Mouse (Mus musculus) cortical plate, adult 2 months (tissue): ENCODE data around the gene Gpr158.

ENCODE experiments used
- CTCF ChIP-seq: fragments of 200-500 bp; IDR thresholded peaks from 2 replicates; pipeline ENCODE4 v1.5.1; 2011; ENCODE audit warnings: mild to moderate bottlenecking, control low read depth, low read length; ENCODE audit not compliant: insufficient read depth; ENCODE audit errors: extremely low read depth
- POLR2A ChIP-seq: fragments of 200-500 bp; IDR thresholded peaks from 2 replicates; pipeline ENCODE4 v1.6.1; 2011; ENCODE audit warnings: mild to moderate bottlenecking, low read length, control low read depth; ENCODE audit not compliant: insufficient read depth; ENCODE audit errors: extremely low read depth

- TF ChIP-seq CTCF (no peak), POLR2A (no peak)
These were observed 32.3 kb downstream of the Gpr158 start for GRCm38 (mm10) chr2:21399657-21400056.
